Mouse (Mus musculus) heart, postnatal 0 days (tissue): ENCODE data around the gene Mia2.

ENCODE experiments used
- CTCF ChIP-seq: IDR thresholded peaks from 2 replicates; pipeline ENCODE4 v1.5.1; 2016; ENCODE audit warnings: antibody characterized with exemption, control low read depth, low read depth
- EP300 ChIP-seq: IDR thresholded peaks from 2 replicates; pipeline ENCODE4 v1.6.1; 2016; ENCODE audit warnings: antibody characterized with exemption, low read depth

GRCm38 (mm10) chr12:59195941-59196340 is 100.3 kb downstream of the Mia2 start:
- TF ChIP-seq CTCF = no peak
- no peak for TF ChIP-seq EP300
